Mouse (Mus musculus) testis, adult 2 months (tissue): ENCODE measurements around the gene Cdkn1b. TPM values are rescaled to one million over a fixed set of nuclear protein-coding genes. Genes with fewer than 3 reads are reported as not detected.

Experiments used
- H3K27ac ChIP-seq: fragments of 200-500 bp; 2 replicates; pipeline ENCODE4 v1.5.1; 2012; ENCODE audit warnings: low read depth, low read length; ENCODE audit not compliant: control insufficient read depth, insufficient read depth
- H3K27me3 ChIP-seq: fragments of 200-500 bp; 2 replicates; pipeline ENCODE4 v1.6.1; 2012; ENCODE audit warnings: mild to moderate bottlenecking, low read length, moderate library complexity; ENCODE audit not compliant: control insufficient read depth, insufficient read depth
- H3K36me3 ChIP-seq: fragments of 200-500 bp; 2 replicates; pipeline ENCODE4 v1.6.1; 2012; ENCODE audit warnings: mild to moderate bottlenecking, low read length; ENCODE audit not compliant: control insufficient read depth, insufficient read depth
- H3K4me1 ChIP-seq: fragments of 200-500 bp; 2 replicates; pipeline ENCODE4 v1.6.1; 2012; ENCODE audit warnings: low read length; ENCODE audit not compliant: control insufficient read depth, insufficient read depth
- H3K4me3 ChIP-seq: fragments of 200-500 bp; 2 replicates; pipeline ENCODE4 v1.5.1; 2012; ENCODE audit warnings: low read depth, mild to moderate bottlenecking, low read length, moderate library complexity, mixed read lengths; ENCODE audit not compliant: control insufficient read depth
- CTCF ChIP-seq: fragments of 200-500 bp; IDR thresholded peaks from 2 replicates; pipeline ENCODE4 v1.5.1; 2012; ENCODE audit warnings: low read depth, mild to moderate bottlenecking, inconsistent platforms, low read length, moderate library complexity; ENCODE audit not compliant: control insufficient read depth, insufficient read depth, insufficient replicate concordance
- POLR2A ChIP-seq: fragments of 200-500 bp; IDR thresholded peaks from 2 replicates; pipeline ENCODE4 v1.6.1; 2012; ENCODE audit warnings: low read depth, mild to moderate bottlenecking, inconsistent platforms, low read length, moderate library complexity; ENCODE audit not compliant: control insufficient read depth
- polyA plus RNA-seq: library from polyadenylated mRNA; depleted of rRNA; stranded (reverse); fragments of >200 nt; gene quantifications from 2 replicates; pipeline ENCODE4 v1.2.3, GENCODE M21; 2012

The Cdkn1b gene
- polyA plus RNA-seq, 1 experiment, result 3.0 TPM

DNA sequence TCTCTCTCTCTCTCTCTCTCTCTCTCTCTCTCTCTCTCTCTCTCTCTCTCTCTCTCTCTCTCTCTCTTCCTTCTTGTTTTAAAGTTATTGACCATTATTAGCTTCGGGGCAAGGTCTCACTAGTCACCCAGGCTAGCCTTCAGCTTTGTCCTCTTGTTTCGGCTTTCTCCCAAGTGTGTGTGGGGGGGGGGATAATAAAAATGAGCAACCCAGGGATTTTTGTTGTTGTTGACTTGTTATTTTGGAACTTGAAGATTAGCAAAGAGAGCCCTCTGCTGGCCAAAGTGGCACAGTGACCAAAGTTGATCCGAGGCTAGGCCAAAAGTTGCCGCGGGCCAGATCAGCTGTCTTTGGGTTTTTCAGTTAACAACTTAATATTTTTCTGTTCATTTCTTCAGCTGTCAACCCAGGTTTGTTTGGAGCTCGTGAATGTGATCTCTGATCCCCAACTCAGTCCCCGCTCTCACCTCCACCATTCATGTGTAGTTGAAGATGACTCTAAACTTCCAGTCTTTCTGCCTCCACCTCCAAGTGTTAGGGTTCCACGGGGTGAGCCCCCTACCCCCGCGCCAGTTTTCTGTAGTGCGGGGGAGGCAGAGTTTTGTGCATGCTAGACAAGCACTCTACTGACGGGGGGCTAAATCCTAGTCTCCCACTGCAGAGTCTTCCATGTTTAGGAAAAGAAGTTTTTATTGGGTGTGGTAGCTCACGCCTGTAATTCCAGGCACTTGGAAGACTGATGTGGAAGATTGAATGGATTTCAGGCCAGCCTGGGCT is 27.3 kb downstream of the Cdkn1b start:
- no peaks in the 10 kb centered on the region for H3K36me3 ChIP-seq
- peaks cover 3% of the 10 kb centered on the region for H3K4me1 ChIP-seq
- no peaks in the 10 kb centered on the region for H3K27me3 ChIP-seq
- no peak overlapping the region for H3K27ac ChIP-seq
- no peak overlapping the region for H3K4me3 ChIP-seq
- TF ChIP-seq CTCF, result peak; percentile 44; the same call in 1 of the 2 replicates
- no peak for TF ChIP-seq POLR2A

- Histone ChIP-seq H3K4me3 (no peak overlapping the region), H3K36me3 (no peaks in the 10 kb centered on the region), H3K4me1 (peaks cover 3% of the 10 kb centered on the region), H3K27ac (no peak overlapping the region), H3K27me3 (no peaks in the 10 kb centered on the region)
- no peak for TF ChIP-seq CTCF
- TF ChIP-seq POLR2A, result no peak
These were observed 28.4 kb downstream of the Cdkn1b start for GRCm38 (mm10) chr6:134948522-134949061.

DNA sequence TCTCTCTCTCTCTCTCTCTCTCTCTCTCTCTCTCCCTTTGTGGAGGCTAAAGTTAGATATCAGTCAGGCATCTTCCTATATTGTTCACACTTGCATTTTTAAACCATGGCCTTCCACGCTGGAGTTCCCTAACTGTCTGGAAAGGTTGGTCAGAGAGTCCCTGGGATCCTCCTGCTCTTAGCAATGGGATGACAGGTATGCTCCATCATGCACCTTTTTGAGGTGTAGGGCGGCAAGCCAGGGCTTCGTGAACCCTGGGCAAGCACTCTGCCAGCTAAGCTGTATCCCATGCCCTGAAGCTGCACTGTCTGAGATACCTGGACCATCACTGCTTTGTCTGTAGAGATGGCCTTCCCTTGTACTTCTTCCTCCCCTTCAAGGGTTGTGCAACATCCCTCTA is 29.0 kb downstream of the Cdkn1b start:
- H3K36me3 ChIP-seq, result no peaks in the 10 kb centered on the region
- no peak overlapping the region for H3K27ac ChIP-seq
- H3K4me1 ChIP-seq, result peaks cover 3% of the 10 kb centered on the region
- TF ChIP-seq POLR2A, result no peak
- no peak for TF ChIP-seq CTCF
- no peak overlapping the region for H3K4me3 ChIP-seq
- H3K27me3 ChIP-seq, result no peaks in the 10 kb centered on the region

DNA sequence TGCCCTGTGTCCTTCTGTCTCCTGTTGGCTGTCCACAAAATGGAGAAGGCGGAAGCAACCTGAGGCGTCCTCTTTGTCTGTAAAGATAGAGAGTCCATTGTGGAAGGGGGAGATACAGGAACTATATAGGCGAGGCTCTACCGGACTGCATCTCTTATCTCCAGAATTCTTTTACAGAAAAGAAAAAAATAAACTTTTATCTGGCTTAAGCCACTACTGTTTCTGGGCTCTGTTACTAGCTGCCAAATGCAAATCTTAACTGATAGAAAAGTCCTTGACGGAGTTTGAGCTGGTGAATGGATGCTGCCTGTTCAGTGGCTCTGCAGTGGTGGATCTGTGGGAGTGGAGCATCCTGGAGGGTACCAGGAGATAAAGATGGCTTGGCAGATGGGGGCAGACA is 31.2 kb downstream of the Cdkn1b start:
- no peak for TF ChIP-seq POLR2A
- TF ChIP-seq CTCF, result no peak
- Histone ChIP-seq H3K27me3 (no peaks in the 10 kb centered on the region), H3K4me3 (no peak overlapping the region), H3K27ac (no peak overlapping the region), H3K4me1 (peaks cover 3% of the 10 kb centered on the region), H3K36me3 (no peaks in the 10 kb centered on the region)

DNA sequence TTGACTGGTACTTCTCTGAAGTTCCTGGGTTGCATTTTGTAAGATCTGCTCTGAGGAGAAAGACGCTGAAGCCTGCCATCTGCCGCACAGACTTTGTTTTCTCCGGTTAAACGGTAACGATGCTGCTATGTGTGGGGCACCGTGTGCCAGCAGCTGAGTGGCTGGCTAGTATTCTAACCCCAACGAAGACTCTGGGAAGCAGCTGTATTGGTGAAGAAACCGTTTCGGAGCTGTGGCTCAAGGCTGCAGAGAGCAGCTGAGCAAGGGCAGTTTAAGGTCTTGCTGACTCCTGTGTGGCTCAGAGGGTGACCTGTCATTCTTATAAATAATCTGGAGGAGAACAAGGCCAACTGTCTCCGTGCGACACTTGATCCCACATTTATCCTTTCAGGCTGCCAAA is 33.8 kb downstream of the Cdkn1b start:
- TF ChIP-seq POLR2A, result no peak
- no peak for TF ChIP-seq CTCF
- Histone ChIP-seq H3K4me1 (no peaks in the 10 kb centered on the region), H3K27ac (no peak overlapping the region), H3K36me3 (no peaks in the 10 kb centered on the region), H3K27me3 (no peaks in the 10 kb centered on the region), H3K4me3 (no peak overlapping the region)

DNA sequence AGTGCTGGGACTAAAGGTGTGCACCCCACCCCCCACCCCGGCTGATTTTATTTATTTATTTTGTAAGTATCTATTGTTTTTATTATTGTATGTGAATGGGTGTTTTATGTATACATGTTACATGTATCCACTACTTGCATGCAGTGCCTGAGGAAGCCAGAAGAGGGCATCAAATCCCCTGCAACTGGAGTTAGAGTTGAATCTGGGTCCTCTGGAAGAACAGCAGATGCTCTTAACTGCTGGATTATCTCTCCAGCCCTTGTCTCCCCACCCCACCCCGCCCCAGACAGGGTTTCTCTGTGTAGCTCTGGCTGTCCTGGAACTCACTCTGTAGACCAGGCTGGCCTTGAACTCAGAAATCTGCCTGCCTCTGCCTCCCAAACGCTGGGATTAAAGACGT is 36.2 kb downstream of the Cdkn1b start:
- Histone ChIP-seq H3K4me3 (no peak overlapping the region), H3K27ac (no peak overlapping the region), H3K4me1 (no peaks in the 10 kb centered on the region), H3K27me3 (no peaks in the 10 kb centered on the region), H3K36me3 (no peaks in the 10 kb centered on the region)
- TF ChIP-seq CTCF, result no peak

DNA sequence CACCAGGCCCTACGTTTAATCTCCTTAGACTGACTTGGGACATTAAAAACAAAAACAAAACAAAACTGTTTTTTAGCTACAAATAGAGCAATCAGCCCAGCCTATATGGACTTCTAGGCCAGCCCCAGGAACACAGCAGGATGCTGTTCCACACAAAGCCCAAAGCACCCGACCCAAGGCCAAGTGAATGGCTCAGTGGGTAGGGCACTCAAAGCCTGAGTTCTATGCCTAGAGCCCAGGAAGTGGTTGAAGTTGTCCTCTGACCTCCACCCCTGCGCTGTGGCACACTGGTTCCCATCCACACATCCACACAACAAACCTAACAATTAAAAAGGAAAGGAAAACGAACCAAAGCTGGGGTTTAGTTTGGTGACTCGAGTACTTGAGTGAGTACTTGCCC is 41.1 kb downstream of the Cdkn1b start:
- no peaks in the 10 kb centered on the region for H3K27me3 ChIP-seq
- no peaks in the 10 kb centered on the region for H3K36me3 ChIP-seq
- no peak overlapping the region for H3K27ac ChIP-seq
- no peaks in the 10 kb centered on the region for H3K4me1 ChIP-seq
- no peak overlapping the region for H3K4me3 ChIP-seq
- no peak for TF ChIP-seq POLR2A
- TF ChIP-seq CTCF, result no peak
